Mouse (Mus musculus) neural tube, embryonic 10.5 days (tissue): ENCODE data around the gene Duoxa1.
A peak's percentile ranks its signal among the peaks of the same experiment; 100 is the strongest.

Experiments used
- DNase-seq: peaks from one replicate; pipeline ENCODE4 v3.0.0-alpha.2; 2017; ENCODE audit warnings: low spot score; ENCODE audit errors: extremely low spot score

The Duoxa1 gene

GRCm38 (mm10) chr2:122298596-122299490, 14.7 kb downstream of the Duoxa1 start, which contains the start of gene Duoxa2:
Gene Duoxa2 (plus strand): TSS chr2:122298900.
- peak; percentile 55 for DNase-seq

GRCm38 (mm10) chr2:122298096-122298499, 15.4 kb downstream of the Duoxa1 start, which contains the start of gene Duox2:
Gene Duox2 (minus strand): TSS chr2:122298449.
- DNase-seq = peak; percentile 56

GRCm38 (mm10) chr2:122297271-122298095, 16.0 kb downstream of the Duoxa1 start:
- DNase-seq = peak; percentile 55

GRCm38 (mm10) chr2:122294916-122295315, 18.6 kb downstream of the Duoxa1 start:
- no peak for DNase-seq

- DNase-seq = no peak
These were observed 27.4 kb downstream of the Duoxa1 start for GRCm38 (mm10) chr2:122286137-122286536.

GRCm38 (mm10) chr2:122284091-122284490, 29.4 kb downstream of the Duoxa1 start:
- DNase-seq = no peak

GRCm38 (mm10) chr2:122278769-122279168, 34.8 kb downstream of the Duoxa1 start:
- DNase-seq = no peak

- no peak for DNase-seq
These were observed 46.9 kb downstream of the Duoxa1 start for GRCm38 (mm10) chr2:122266407-122267193.

GRCm38 (mm10) chr2:122264690-122265089, 48.8 kb downstream of the Duoxa1 start:
- no peak for DNase-seq

- DNase-seq = no peak
These were observed 52.8 kb downstream of the Duoxa1 start for GRCm38 (mm10) chr2:122260729-122261128.

- DNase-seq = no peak
These were observed 57.5 kb downstream of the Duoxa1 start for GRCm38 (mm10) chr2:122255997-122256396.
